Mouse (Mus musculus) gastrocnemius, adult 18-20 months (tissue): ENCODE measurements around the gene Fbxo11. TPM values are rescaled to one million over a fixed set of nuclear protein-coding genes. Genes with fewer than 3 reads are reported as not detected.
"Not testable (repeated sequence)": the region's sequence is repeated elsewhere in the genome, so short reads cannot be mapped to it uniquely, and the experiment has no call there.

Experiments
- DNase-seq: peaks from one replicate; pipeline ENCODE4 v3.0.0; 2021; ENCODE audit warnings: low spot score
- total RNA-seq, 2 experiments: library from RNA; stranded (reverse); gene quantifications; 2 replicates each; pipeline ENCODE4 v1.2.3; 2021

The Fbxo11 gene
- total RNA-seq, 2 experiments from 2014 or later = 32.9 to 39.2 TPM

- not testable (repeated sequence) for DNase-seq
These were observed 49.1 kb downstream of the Fbxo11 start for GRCm38 (mm10) chr17:88016027-88016426.

- DNase-seq = no peak
These were observed 50.6 kb downstream of the Fbxo11 start for GRCm38 (mm10) chr17:88014456-88014855.

GRCm38 (mm10) chr17:88006956-88007355, 58.1 kb downstream of the Fbxo11 start:
- DNase-seq = no peak

- DNase-seq = no peak
These were observed 60.2 kb downstream of the Fbxo11 start for GRCm38 (mm10) chr17:88004892-88005291.

- DNase-seq = no peak
These were observed 67.3 kb downstream of the Fbxo11 start for GRCm38 (mm10) chr17:87997808-87998207.

- no peak for DNase-seq
These were observed 71.8 kb downstream of the Fbxo11 start for GRCm38 (mm10) chr17:87993338-87993737.

- DNase-seq = no peak
These were observed 72.9 kb downstream of the Fbxo11 start for GRCm38 (mm10) chr17:87992154-87992553.

GRCm38 (mm10) chr17:87987507-87987906, 77.6 kb downstream of the Fbxo11 start:
- DNase-seq = no peak

GRCm38 (mm10) chr17:87985916-87986315, 79.2 kb downstream of the Fbxo11 start:
- DNase-seq = no peak

- no peak for DNase-seq
These were observed 80.5 kb downstream of the Fbxo11 start for GRCm38 (mm10) chr17:87984440-87985214.

GRCm38 (mm10) chr17:87983313-87983712, 81.8 kb downstream of the Fbxo11 start:
- DNase-seq = no peak

- DNase-seq = no peak
These were observed 83.0 kb downstream of the Fbxo11 start for GRCm38 (mm10) chr17:87982112-87982511.

- not testable (repeated sequence) for DNase-seq
These were observed 85.4 kb downstream of the Fbxo11 start for GRCm38 (mm10) chr17:87979696-87980095.

GRCm38 (mm10) chr17:87976927-87977326, 88.2 kb downstream of the Fbxo11 start:
- not testable (repeated sequence) for DNase-seq

- no peak for DNase-seq
These were observed 88.8 kb downstream of the Fbxo11 start for GRCm38 (mm10) chr17:87976154-87976806.

GRCm38 (mm10) chr17:87975229-87975853, 89.8 kb downstream of the Fbxo11 start:
- peak; percentile 43 for DNase-seq

GRCm38 (mm10) chr17:87974629-87975228, 90.4 kb downstream of the Fbxo11 start, which contains the start of gene Msh6:
Msh6 (plus strand) TSS chr17:87975062.
- peak; percentile 76 for DNase-seq

- DNase-seq = no peak
These were observed 91.6 kb downstream of the Fbxo11 start for GRCm38 (mm10) chr17:87973261-87974167.

- DNase-seq = no peak
These were observed 92.2 kb downstream of the Fbxo11 start for GRCm38 (mm10) chr17:87972856-87973255.

GRCm38 (mm10) chr17:87971696-87972591, 93.1 kb downstream of the Fbxo11 start:
- not testable (repeated sequence) for DNase-seq
